Mouse (Mus musculus): ENCODE measurements around the gene Cdip1.

- TF ChIP-seq CHD2 (IDR thresholded peaks at IDR 0.05; ENCODE audit: low read depth, low read length) (no peak), HCFC1 (IDR thresholded peaks at IDR 0.05; ENCODE audit: borderline replicate concordance, insufficient read depth, low read length) (no peak), ZNF384 (IDR thresholded peaks at IDR 0.05; ENCODE audit: low read depth, low read length) (no peak), MAFK (IDR thresholded peaks at IDR 0.05; ENCODE audit: insufficient read depth, low read depth, low read length) (no peak)
These were observed 39.3 kb upstream of the Cdip1 start for GRCm38 (mm10) chr16:4829271-4829900.
